Mouse (Mus musculus) lung, postnatal 0 days (tissue): ENCODE data around the gene Ptcra.

Experiments used
- CTCF ChIP-seq: IDR thresholded peaks from 2 replicates; pipeline ENCODE4 v1.5.1; 2016; ENCODE audit warnings: antibody characterized with exemption, mild to moderate bottlenecking
- EP300 ChIP-seq: IDR thresholded peaks from 2 replicates; pipeline ENCODE4 v1.6.1; 2016; ENCODE audit warnings: antibody characterized with exemption, mild to moderate bottlenecking, control low read depth

DNA sequence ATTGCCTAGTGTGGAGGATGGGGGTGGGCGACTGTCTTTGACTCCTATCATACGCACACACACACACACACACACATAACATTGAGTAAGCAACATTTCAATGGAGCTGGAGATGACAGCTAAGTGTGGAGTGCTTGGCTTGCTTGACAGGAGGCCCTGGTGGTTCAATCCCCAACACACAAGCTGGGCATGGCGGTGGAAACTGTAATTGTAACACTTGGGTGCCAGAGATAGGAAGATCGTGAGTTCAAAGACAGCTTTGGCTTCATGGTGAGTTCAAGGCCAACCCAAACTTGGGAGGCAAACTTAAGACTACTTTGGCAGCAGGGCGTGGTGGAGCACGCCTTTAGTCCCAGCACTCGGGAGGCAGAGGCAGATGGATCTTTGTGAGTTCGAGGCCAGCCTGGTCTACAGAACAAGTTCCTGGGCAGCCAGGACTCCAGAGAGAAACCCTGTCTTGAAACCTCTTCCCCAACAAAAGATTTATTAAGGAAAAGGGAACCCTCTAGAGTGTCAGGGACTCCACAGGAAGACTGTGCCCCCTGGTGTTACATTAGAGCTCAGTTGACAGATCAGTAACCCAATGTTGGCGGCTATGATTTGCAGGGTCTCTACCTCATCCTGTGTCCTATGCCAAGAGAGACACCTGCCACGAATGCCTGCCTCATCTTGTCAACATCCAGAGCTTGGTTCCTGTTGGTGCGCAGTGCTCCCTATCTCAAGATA, 48.6 kb downstream of the Ptcra start:
- TF ChIP-seq CTCF (peak; percentile 23; the same call in 1 of the 2 replicates), EP300 (no peak)
